Mouse (Mus musculus) hematopoietic stem cell, adult 5-6 weeks (primary cell): ENCODE data around the gene Taldo1. TPM values are rescaled to one million over a fixed set of nuclear protein-coding genes. Genes with fewer than 3 reads are reported as not detected.
"Not testable (repeated sequence)": the region's sequence is repeated elsewhere in the genome, so short reads cannot be mapped to it uniquely, and the experiment has no call there.

Source experiments
- ATAC-seq, 2 experiments: fragments of 125-278 bp in 1 of 2; replicated peaks in 1 of 2; 2 replicates each; pipeline ENCODE4 v1.8.0; 2016 to 2017; ENCODE audit warnings: inconsistent platforms in 2 of 2, mild to moderate bottlenecking in 2 of 2, moderate number of reproducible peaks in 2 of 2, low read depth in 1 of 2, moderate TSS enrichment in 1 of 2; ENCODE audit not compliant: low FRiP score in 2 of 2, poor library complexity in 2 of 2, severe bottlenecking in 2 of 2, insufficient read depth in 1 of 2, low TSS enrichment in 1 of 2
- total RNA-seq: library from RNA; stranded (forward); fragments of 172-1452, 232-1000 nt; gene quantifications from 2 replicates; pipeline ENCODE4 v1.2.3, GENCODE M21; 2017

Taldo1 gene
- total RNA-seq, 1 experiment from 2014 or later = 227 TPM

DNA sequence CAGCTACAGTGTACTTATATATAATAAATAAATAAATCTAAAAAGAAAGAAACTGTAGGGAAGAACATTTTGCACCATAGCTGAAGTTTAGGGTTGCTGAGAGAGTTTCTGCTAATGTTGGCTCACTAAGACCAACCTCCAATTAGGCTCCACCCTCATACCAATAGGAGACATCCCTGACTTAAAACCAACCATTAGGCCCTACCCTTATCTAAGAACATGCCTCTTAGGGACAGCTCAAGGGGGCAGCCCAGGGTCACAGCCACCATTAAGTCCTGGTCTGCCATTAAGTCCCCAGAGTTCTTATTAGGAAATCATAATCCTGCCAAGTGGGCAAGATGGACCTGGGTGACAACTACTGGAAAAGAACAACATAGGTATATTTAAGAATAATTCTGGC, 17.6 kb upstream of the Taldo1 start:
- no peak for ATAC-seq

DNA sequence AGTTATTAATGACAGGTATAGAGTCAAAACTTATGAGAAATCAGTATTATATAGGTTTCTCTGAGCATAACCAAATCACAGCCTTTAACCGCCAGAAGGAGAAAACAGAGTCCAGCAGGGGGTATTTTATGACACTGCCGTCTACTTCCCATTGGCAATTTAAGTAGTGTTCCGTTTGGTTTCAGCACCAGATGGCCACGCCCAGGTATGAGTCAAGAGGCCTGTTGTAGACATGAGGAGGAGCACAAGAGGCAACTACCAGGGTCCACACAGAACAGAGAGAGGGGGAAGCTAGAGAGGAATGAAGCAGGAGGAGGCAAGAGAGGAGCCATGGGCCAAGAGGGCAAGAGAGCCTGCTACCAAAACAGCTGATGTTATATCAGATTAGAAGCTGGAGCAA, 12.4 kb upstream of the Taldo1 start:
- ATAC-seq = peak in 1 of 2 experiments; percentile 63; a peak in 1 of 4 replicates

GRCm38 (mm10) chr7:141381068-141381835, 10.7 kb upstream of the Taldo1 start:
- ATAC-seq = peak in 1 of 2 experiments; percentile 39; a peak in 1 of 4 replicates

GRCm38 (mm10) chr7:141387807-141388486, 4.1 kb upstream of the Taldo1 start:
- ATAC-seq = no peak

DNA sequence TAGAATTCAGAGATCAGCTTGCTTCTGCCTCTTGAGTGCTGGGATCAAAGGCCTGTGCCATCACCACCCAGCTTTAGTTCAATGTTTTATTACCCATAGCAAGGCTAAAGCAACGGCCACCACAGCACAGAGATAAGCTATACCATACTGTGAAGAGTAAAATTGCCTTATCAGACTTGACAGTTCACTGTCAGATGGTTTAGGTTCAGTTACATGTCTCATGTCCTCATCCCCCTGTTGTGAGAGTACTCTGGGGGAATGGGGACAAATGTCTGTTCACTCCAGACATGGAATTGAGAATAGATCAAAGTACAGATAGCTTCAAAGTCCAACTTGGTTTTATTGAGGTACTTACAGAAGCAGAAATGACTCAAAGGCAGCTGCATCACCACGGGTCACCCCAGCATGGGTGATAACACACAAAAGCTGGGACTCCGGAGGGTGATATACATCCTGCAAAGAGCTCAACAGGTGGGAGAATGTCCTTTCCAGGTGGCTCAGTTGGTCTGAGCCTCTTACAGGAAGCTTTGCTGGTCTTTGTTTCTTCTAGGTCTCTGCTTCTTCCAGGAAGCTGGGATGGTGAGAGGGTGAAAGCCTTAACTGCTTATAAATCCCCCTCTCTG, 3.4 kb upstream of the Taldo1 start:
- ATAC-seq = no peak

DNA sequence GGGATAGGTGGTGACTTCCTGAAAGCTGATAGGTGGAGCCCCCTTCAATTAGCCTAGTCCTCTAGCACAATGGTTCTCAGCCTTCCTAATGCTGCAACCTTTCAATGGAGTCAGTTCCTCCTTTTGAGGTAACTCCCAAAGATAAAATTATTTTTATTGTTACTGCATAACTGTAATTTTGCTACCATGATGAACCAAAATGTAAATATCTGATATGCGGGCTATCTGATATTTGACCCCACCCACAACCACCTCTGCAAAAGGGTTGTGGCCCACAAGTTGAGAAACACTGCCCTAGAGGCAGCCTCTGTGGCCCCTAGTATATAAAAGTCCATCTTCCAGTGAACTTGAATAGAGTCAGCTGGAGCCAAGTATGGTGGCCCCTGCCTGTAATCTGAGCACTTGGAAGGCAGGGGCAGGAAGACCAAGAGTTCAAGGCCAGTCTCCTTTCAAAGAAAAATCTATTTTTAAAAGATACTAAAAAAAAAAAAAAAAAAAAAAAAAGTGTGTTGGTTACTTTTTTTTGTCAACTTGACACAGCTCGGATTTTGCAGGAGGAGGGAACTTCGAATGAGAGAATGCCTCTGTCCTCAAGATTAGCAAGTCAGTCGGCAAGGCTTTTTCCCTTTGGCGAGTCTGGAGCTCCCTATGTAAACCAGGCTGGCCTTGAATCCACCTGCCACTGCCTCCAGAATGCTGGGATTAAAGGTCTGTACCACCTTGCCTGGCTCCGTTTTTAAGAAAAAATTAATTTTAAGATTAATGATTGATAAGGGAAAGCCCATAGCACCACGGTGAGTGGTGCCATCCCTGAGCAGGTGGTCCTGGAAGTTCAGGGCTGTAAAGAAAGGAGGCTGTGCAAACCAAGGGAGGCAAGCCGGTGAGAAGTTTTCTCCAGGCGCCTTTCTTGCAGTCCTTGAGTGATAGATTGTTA, 1.4 kb upstream of the Taldo1 start:
- no peak for ATAC-seq

DNA sequence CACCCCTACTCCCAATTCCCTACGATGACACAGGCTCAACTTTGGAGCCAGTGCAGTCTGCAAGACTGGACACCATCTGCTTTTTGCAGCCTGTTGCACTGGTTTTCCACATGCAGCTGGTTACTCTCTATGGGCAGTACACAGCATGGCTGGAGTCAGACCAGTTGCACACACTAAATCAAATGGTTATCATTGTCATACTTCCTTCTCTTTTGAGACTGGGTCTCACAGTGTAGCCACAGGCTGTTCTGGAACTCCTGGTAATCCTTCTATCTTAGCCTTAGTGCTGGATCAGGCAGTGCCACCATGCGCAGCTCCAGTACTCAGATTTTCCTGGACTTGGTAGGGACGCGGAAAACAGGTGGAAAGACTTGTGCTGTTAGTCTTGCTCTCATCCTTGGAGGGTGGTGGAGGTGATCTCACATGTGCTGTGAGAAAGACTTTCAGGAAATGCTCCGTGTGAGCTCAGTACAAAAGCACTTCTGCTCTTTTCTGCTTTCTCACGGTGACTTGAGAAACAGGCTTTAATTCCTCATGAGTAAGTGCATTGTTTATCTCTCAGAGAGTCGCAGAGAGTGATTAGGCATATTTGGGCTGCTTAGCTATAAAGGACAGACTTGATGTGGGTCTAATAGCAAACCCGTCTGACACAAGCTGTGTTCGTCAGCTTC, 688 bp downstream of the Taldo1 start:
- ATAC-seq = peak; percentile 30 to 54

DNA sequence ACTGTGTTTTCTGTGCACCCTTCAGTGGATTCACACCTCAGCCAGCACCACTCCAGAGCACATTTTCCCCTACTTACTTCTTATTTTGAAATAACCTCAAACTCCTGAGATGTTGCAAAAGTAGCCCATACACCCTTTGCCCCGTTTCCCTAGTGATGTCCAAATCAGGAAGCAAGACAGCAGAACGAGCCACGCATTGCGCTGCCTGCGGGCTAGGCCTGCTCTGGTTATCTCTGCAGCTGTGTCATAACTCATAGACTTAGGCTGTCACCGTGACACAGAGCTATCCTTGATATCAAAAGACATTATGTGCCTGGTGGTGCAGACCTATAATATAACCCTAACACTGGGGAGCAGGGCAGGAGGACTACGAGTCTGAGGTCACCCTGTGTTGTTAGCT, 2.2 kb downstream of the Taldo1 start:
- ATAC-seq = peak; percentile 14 to 58; a peak in 2 of 4 replicates

DNA sequence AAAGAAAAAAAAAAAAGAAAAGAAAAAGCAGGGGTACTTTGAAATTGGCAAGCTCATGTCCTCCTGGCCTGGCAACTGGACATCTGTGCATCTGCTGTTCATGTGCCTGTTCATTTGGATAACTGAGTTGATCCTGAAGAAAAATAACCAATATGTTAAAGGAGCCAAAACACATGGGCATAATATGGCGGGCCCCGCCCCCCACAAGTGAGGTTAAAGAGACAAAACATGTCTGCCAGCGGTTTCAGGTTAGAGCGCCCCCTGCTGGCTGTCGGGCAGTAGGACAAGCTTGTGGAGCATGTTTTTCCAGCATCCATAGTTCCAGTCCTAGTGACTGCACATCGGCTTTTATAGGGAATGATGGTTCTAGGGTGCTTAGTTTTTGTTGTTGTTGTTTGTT, 2.8 kb downstream of the Taldo1 start:
- ATAC-seq = peak in 1 of 2 experiments; percentile 20; a peak in 1 of 4 replicates

- no peak for ATAC-seq
Measured at GRCm38 (mm10) chr7:141395348-141395747, 3.3 kb downstream of the Taldo1 start.

- peak; percentile 53 to 92 for ATAC-seq
Measured at GRCm38 (mm10) chr7:141403305-141403704, 11.3 kb downstream of the Taldo1 start.

- ATAC-seq = no peak
Measured at GRCm38 (mm10) chr7:141405466-141405865, 13.5 kb downstream of the Taldo1 start.

DNA sequence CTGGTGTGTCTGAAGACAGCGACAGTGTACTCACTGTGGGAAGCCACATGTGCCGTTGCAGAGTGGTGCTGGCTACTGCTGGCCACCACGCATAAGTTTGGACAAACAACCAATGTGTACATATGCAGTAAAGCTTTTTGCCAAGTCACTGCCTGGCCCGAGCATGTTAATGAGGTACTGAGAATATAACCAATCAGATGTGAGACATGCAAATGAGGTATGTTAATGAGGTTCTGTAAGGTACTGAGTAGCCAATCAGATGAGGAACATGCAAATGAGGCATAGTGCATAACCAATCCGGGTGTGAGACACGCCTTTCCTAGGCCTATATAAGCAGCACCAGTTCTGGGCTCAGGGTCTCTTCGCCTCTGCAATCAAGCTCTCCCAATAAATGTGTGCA, 15.7 kb downstream of the Taldo1 start:
- ATAC-seq = not testable (repeated sequence)

DNA sequence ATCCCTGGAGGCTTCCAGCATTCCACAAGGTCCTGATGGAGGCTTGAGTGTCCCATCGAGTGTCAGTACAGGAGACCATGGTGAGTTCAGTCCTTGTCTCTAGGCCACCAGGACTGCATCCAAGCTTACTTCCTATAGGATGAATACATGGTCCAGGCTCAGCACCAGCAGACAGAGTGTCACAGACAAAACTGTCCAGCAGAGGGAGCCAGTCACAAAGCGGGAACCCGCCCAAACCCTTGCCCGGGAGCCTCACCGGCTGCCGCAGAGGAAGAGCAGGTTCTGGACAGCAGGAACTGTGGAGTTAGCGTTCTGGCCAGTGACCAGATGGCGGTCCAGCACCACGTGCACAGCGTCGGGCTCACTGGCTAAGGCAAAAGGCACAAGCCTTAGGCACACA, 16.8 kb downstream of the Taldo1 start:
- ATAC-seq = peak; percentile 83 to 84

GRCm38 (mm10) chr7:141410631-141411030, 18.6 kb downstream of the Taldo1 start:
- no peak for ATAC-seq

- no peak for ATAC-seq
Measured at GRCm38 (mm10) chr7:141411667-141412066, 19.7 kb downstream of the Taldo1 start.

DNA sequence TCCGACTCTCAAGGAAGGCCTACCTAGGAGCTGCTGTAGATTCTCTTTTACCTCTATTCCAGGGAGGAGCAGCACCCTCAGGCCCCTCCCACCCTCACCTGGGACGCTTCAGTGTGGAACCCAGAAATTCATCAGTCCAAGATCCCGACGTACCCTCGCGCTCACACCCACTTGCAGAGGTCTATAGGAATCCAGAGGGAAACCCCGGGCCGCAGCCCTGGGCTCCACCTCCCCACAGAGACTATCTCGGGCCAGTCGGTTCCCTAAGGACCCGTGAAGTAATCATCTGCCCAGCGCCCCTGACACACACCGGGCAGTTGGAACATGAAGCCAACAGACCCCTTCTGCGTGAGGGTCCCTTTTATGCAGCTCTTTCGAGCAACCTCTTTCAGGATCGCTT, 21.3 kb downstream of the Taldo1 start:
- ATAC-seq = no peak
